Mouse (Mus musculus) megakaryocyte, embryonic 14.5 days (primary cell): Measurements from ENCODE around the gene Fggy. TPM values are rescaled to one million over a fixed set of nuclear protein-coding genes. Genes with fewer than 3 reads are reported as not detected.

Experiments
- H3K27me3 ChIP-seq: replicated peaks from 2 replicates; pipeline ENCODE3; 2012; ENCODE audit warnings: inconsistent platforms
- H3K36me3 ChIP-seq: replicated peaks from 2 replicates; pipeline ENCODE3; 2012; ENCODE audit warnings: low read length, inconsistent platforms, mixed read lengths
- H3K4me1 ChIP-seq: 2 replicates; pipeline ENCODE4 v1.6.1; 2012; ENCODE audit warnings: inconsistent platforms
- H3K4me3 ChIP-seq: replicated peaks from 2 replicates; pipeline ENCODE3; 2012; ENCODE audit warnings: moderate library complexity, mild to moderate bottlenecking, inconsistent platforms
- H3K9me3 ChIP-seq: 2 replicates; pipeline ENCODE4 v1.6.1; 2012; ENCODE audit warnings: inconsistent platforms
- FLI1 ChIP-seq: IDR thresholded peaks from 2 replicates; pipeline ENCODE4 v1.6.1; 2012; ENCODE audit warnings: low read length, inconsistent platforms, mixed read lengths
- GATA1 ChIP-seq: IDR thresholded peaks from 3 replicates; pipeline ENCODE4 v1.6.1; 2012; ENCODE audit warnings: mixed read lengths, low read length, inconsistent platforms, borderline replicate concordance
- polyA plus RNA-seq: library from polyadenylated mRNA; stranded (reverse); fragments of >175 nt; gene quantifications from 2 replicates; pipeline ENCODE4 v1.2.3, GENCODE M21; 2012; ENCODE audit warnings: low replicate concordance; ENCODE audit not compliant: insufficient read depth

The Fggy gene
- polyA plus RNA-seq, 1 experiment, result 0.96 TPM

DNA sequence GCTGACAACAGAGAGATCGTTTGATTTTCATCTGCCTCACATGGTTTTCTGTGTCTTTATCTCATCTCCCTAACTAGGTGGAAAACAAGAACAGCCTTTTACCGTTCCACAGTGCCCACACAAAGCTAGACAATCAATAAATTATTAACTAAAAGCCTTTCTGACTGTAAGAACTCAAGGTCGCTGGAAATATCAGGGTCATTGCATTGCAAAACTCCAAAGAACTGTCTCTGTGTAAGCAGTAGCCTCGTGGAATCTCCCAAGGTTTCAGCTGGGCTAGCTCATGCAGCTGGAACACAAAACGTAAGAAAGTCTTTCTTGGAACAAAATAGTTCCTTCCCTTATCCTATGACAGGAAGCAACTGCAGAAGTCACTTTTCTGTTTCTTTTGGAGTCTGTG is 180.9 kb downstream of the Fggy start:
- no peak overlapping the region for H3K4me3 ChIP-seq
- no peaks in the 10 kb centered on the region for H3K27me3 ChIP-seq
- no peak for TF ChIP-seq GATA1
- no peak for TF ChIP-seq FLI1
- H3K9me3 ChIP-seq, result no peaks in the 10 kb centered on the region
- H3K36me3 ChIP-seq, result peaks cover 5% of the 10 kb centered on the region
- peaks cover 47% of the 10 kb centered on the region for H3K4me1 ChIP-seq

DNA sequence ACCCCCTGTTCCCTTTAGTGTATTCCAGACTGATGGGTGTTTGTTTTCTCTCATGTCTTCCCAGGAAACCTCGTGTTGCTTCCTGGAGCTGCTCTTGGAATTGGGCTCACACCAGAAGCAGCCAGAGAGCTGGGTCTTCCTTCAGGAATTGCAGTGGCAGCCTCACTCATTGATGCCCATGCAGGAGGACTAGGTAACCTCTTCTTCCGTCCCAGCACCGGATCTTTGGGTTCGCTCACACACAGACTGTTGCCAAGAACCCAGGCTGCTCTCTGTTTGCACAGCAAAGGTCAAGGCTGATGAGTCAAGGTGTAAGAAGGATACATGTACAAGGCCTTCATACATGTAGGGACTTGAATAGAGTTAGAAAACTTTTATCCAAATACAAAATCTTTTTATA is 181.4 kb downstream of the Fggy start:
- no peaks in the 10 kb centered on the region for H3K9me3 ChIP-seq
- TF ChIP-seq FLI1 (no peak), GATA1 (no peak)
- H3K36me3 ChIP-seq, result peaks cover 5% of the 10 kb centered on the region
- peaks cover 43% of the 10 kb centered on the region for H3K4me1 ChIP-seq
- H3K27me3 ChIP-seq, result no peaks in the 10 kb centered on the region
- no peak overlapping the region for H3K4me3 ChIP-seq

DNA sequence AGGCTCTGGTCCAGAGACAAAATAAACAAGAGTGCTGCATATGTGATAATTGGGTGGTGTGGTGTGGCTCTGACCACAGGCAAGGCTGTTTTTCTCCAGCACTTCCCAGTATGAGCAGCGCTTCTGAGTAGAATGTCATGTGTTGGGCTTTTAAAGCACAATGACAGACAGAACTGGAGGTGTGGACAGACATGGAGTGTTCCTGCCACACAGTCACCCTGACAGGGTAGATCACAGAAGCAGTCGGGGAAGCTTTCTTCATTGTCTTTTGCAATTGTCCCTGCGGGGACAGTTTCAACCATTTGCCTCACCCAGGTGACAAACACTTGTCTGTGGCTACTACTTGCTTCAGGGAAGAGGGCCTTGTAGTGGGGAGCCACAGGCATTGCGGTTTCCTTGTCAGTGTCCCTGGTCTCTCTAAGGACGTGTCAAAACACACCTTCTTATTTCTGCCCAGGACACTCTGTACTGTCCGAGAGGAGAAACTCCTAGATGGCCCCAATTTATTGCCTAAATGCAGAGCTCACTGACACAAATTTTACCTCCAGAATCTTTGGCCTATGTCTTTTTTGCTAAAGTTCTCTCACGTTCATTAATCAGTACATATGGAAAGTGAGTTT is 183.9 kb downstream of the Fggy start:
- Histone ChIP-seq H3K4me1 (peaks cover 42% of the 10 kb centered on the region), H3K36me3 (peaks cover 5% of the 10 kb centered on the region), H3K9me3 (no peaks in the 10 kb centered on the region), H3K4me3 (peak overlapping the region; percentile 8), H3K27me3 (no peaks in the 10 kb centered on the region)
- no peak for TF ChIP-seq GATA1
- no peak for TF ChIP-seq FLI1

- TF ChIP-seq GATA1 (no peak), FLI1 (no peak)
- no peak overlapping the region for H3K4me3 ChIP-seq
- H3K9me3 ChIP-seq, result no peaks in the 10 kb centered on the region
- peaks cover 33% of the 10 kb centered on the region for H3K4me1 ChIP-seq
- no peaks in the 10 kb centered on the region for H3K27me3 ChIP-seq
- H3K36me3 ChIP-seq, result peaks cover 5% of the 10 kb centered on the region
These were observed 185.7 kb downstream of the Fggy start for GRCm38 (mm10) chr4:95742986-95743385.

DNA sequence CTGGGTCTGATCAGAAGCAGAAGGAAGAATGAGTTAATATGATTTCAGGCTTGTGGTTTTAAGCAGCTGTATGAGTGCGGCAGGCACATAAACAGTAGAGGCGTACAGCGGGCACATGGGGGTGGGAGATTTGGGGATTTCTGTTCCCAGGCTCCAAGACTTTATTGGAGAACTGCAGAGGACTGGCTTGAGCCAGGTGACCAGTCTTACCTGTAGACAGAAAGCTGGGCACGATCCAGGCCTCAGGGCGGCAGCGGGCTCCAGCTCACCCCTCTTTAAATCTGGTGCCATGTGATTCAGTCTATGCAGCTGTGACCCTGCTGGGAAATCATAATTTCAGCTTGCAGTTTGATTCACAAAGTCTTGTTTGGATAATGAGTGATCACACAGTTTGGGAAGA is 189.6 kb downstream of the Fggy start:
- Histone ChIP-seq H3K27me3 (peaks cover 3% of the 10 kb centered on the region), H3K9me3 (no peaks in the 10 kb centered on the region)

GRCm38 (mm10) chr4:95747415-95748202 is 190.3 kb downstream of the Fggy start:
- peaks cover 3% of the 10 kb centered on the region for H3K27me3 ChIP-seq
- no peak for TF ChIP-seq GATA1
- TF ChIP-seq FLI1, result no peak
- no peaks in the 10 kb centered on the region for H3K9me3 ChIP-seq
- H3K36me3 ChIP-seq, result no peaks in the 10 kb centered on the region
- H3K4me3 ChIP-seq, result no peak overlapping the region
- H3K4me1 ChIP-seq, result peaks cover 21% of the 10 kb centered on the region

More for the DNA sequence above, 189.6 kb downstream of the Fggy start:
- Histone ChIP-seq H3K4me3 (no peak overlapping the region), H3K36me3 (no peaks in the 10 kb centered on the region), H3K4me1 (peaks cover 21% of the 10 kb centered on the region)
- TF ChIP-seq FLI1, result no peak
- no peak for TF ChIP-seq GATA1

GRCm38 (mm10) chr4:95750186-95750585 is 192.9 kb downstream of the Fggy start:
- H3K9me3 ChIP-seq, result no peaks in the 10 kb centered on the region
- H3K27me3 ChIP-seq, result peaks cover 3% of the 10 kb centered on the region
- peak overlapping the region; percentile 56 for H3K4me3 ChIP-seq
- H3K36me3 ChIP-seq, result no peaks in the 10 kb centered on the region
- TF ChIP-seq GATA1 (no peak), FLI1 (no peak)
- peaks cover 13% of the 10 kb centered on the region for H3K4me1 ChIP-seq

DNA sequence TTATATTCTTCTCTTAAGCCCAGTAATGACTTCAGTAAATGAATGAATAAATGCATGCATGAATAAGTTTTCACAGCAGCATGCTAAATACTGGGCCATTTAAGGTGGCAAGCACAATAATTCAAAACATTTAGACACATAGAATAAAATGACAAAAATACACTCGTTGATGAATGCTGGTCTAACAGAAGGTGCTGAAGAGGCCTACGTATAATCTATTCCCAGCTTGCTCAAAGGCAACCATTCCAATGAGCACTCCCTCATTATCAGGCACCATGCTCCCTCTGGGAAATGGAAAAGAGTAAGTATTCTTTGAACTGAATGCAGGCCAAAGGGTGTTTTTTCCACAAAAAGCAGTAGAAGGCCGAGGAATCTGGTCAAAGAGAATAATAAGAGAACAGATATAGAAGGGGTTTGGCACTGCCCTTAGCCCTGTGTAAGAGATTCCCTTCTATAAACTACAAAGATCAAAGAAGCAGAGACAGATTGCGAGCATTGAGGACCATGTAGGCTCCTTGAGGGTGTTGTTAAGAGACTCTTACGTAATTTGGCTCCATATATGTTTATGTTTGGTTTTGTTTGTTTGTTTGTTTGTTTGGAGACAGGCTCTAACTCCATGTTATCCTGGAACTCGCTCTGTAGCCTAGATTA is 195.4 kb downstream of the Fggy start:
- H3K4me1 ChIP-seq, result peaks cover 13% of the 10 kb centered on the region
- no peak overlapping the region for H3K4me3 ChIP-seq
- TF ChIP-seq FLI1 (no peak), GATA1 (no peak)
- H3K36me3 ChIP-seq, result no peaks in the 10 kb centered on the region
- no peaks in the 10 kb centered on the region for H3K9me3 ChIP-seq
- H3K27me3 ChIP-seq, result peaks cover 3% of the 10 kb centered on the region

- no peaks in the 10 kb centered on the region for H3K27me3 ChIP-seq
- H3K4me1 ChIP-seq, result peaks cover 3% of the 10 kb centered on the region; the same call in 1 of the 2 replicates
- TF ChIP-seq FLI1 (no peak), GATA1 (no peak)
- no peaks in the 10 kb centered on the region for H3K9me3 ChIP-seq
- no peak overlapping the region for H3K4me3 ChIP-seq
- H3K36me3 ChIP-seq, result no peaks in the 10 kb centered on the region
These were observed 201.9 kb downstream of the Fggy start for GRCm38 (mm10) chr4:95759027-95759731.
